Mouse (Mus musculus) intestine, postnatal 0 days (tissue): ENCODE measurements around the gene Fam122a. TPM values are rescaled to one million over a fixed set of nuclear protein-coding genes. Genes with fewer than 3 reads are reported as not detected.

ENCODE experiments used
- ATAC-seq: fragments of 200-750 bp; cut with Nextera tagmentation; 2 replicates; pipeline ENCODE4 v1.8.0; 2017; ENCODE audit warnings: mild to moderate bottlenecking, moderate TSS enrichment, moderate library complexity
- H3K27ac ChIP-seq: fragments of 300-500 bp; sonication (generic); 2 replicates; pipeline ENCODE4 v1.5.1; 2014; ENCODE audit warnings: mild to moderate bottlenecking, low read depth, low read length, moderate library complexity
- H3K27me3 ChIP-seq: fragments of 300-500 bp; sonication (generic); replicated peaks from 2 replicates; pipeline ENCODE4 v1.6.1; 2014; ENCODE audit warnings: low read length, mixed read lengths; ENCODE audit not compliant: control insufficient read depth, insufficient read depth
- H3K36me3 ChIP-seq: fragments of 300-500 bp; sonication (generic); 2 replicates; pipeline ENCODE4 v1.6.1; 2014; ENCODE audit warnings: mild to moderate bottlenecking, moderate library complexity; ENCODE audit not compliant: control insufficient read depth, insufficient read depth
- H3K4me1 ChIP-seq: fragments of 300-500 bp; sonication (generic); replicated peaks from 2 replicates; pipeline ENCODE4 v1.6.1; 2014; ENCODE audit warnings: antibody characterized with exemption, low read length, mixed read lengths; ENCODE audit not compliant: control insufficient read depth, insufficient read depth
- H3K4me2 ChIP-seq: fragments of 300-500 bp; sonication (generic); replicated peaks from 2 replicates; pipeline ENCODE4 v1.6.1; 2014; ENCODE audit warnings: low read depth, mild to moderate bottlenecking, moderate library complexity
- H3K4me3 ChIP-seq: fragments of 300-500 bp; sonication (generic); 2 replicates; pipeline ENCODE4 v1.5.1; 2014; ENCODE audit warnings: low read depth, low read length
- H3K9ac ChIP-seq: fragments of 300-500 bp; sonication (generic); 2 replicates; pipeline ENCODE4 v1.6.1; 2014; ENCODE audit warnings: mild to moderate bottlenecking, low read depth, low read length
- H3K9me3 ChIP-seq: fragments of 300-500 bp; sonication (generic); 2 replicates; pipeline ENCODE4 v1.6.1; 2016; ENCODE audit warnings: mixed run types; ENCODE audit not compliant: control insufficient read depth
- CTCF ChIP-seq: sonication (generic); IDR thresholded peaks from 2 replicates; pipeline ENCODE4 v1.5.1; 2016; ENCODE audit warnings: low read depth, mild to moderate bottlenecking, control low read depth, antibody characterized with exemption, moderate library complexity
- WGBS: fragments of 180-500 bp; shearing (Covaris S2); extraction: QIAGEN DNeasy Blood & Tissue Kit; methylation state at CpG from one replicate; pipeline ENCODE4 v1.1.7; 2014; 5-methylcytosine and 5-hydroxymethylcytosine counted together
- polyA plus RNA-seq: library from polyadenylated mRNA; unstranded; fragments of >200 nt; fragmentation: Nextera tagmentation; extraction: Ambion mirVana; gene quantifications from 2 replicates; pipeline ENCODE4 v1.2.1, GENCODE M21; 2015

The Fam122a gene
- 40.5 and 45.0 TPM in 2 replicates for polyA plus RNA-seq

DNA sequence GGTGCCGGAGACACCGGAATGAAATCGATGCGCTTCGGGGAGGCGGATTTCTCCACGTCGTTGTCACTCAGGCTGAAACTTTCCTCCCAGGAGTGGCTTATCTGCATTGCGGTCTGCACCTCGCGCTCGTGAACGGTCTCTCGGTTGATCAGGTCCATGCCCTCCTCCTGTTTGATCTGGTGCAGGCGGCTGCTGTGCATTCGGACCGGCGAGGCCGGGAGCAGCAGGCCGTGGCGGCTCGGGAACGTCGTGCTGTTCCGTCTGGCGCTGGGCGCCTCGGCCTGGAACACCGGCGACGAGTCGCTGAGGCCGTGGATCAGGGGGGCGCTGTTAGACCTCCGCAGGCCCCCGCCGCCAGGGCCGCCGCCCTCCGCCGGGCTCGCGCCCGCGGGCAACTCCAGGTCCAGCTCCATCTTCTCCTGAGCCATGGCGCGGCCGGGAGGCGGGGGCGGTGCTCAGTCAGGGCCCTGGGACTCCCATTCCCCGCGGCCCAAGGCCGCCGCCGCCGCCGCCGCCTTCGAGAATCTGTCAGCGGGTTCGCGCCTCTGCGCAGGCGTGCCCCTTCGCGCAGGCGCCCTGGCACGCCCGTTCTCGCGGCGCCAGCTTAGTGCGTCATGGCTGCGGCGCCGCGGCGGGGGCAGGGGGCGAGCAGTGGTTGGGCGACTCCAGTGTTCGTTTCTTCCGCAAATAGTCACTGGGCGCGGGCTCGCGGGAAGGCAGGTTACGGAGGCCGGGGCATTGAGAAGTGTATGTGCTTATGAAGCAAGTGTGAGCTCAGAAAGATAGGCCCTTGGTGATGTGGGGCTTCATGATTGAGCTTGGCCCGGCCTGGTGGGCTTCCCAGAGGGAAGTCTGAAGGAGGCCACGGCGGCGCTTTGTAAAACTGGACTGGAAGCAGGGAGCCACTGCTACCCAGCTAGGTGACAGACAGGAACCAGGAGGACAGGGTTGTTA lies at the start of gene Fam122a:
TSS of gene Fam122a (minus strand) at position 428 of the 954 bp plus-strand sequence.
- under 1% methylated on average over 84 of the region's 92 CpGs for WGBS
- H3K4me3 ChIP-seq: peak within 1 kb of the TSS; percentile 83
- peak within 1 kb of the TSS; percentile 74 for H3K4me2 ChIP-seq
- peak within 1 kb of the TSS; percentile 91 for H3K9ac ChIP-seq
- ATAC-seq: peak; percentile 95
- H3K9me3 ChIP-seq: no peaks in the 10 kb centered on the region
- H3K36me3 ChIP-seq: no peaks in the 10 kb centered on the region; the same call in 1 of the 2 replicates
- H3K27ac ChIP-seq: peak within 1 kb of the TSS; percentile 94
- H3K4me1 ChIP-seq: peaks cover 5% of the 10 kb centered on the region; the same call in 1 of the 2 replicates
- peak; percentile 51 for TF ChIP-seq CTCF
- H3K27me3 ChIP-seq: no peaks in the 10 kb centered on the region

DNA sequence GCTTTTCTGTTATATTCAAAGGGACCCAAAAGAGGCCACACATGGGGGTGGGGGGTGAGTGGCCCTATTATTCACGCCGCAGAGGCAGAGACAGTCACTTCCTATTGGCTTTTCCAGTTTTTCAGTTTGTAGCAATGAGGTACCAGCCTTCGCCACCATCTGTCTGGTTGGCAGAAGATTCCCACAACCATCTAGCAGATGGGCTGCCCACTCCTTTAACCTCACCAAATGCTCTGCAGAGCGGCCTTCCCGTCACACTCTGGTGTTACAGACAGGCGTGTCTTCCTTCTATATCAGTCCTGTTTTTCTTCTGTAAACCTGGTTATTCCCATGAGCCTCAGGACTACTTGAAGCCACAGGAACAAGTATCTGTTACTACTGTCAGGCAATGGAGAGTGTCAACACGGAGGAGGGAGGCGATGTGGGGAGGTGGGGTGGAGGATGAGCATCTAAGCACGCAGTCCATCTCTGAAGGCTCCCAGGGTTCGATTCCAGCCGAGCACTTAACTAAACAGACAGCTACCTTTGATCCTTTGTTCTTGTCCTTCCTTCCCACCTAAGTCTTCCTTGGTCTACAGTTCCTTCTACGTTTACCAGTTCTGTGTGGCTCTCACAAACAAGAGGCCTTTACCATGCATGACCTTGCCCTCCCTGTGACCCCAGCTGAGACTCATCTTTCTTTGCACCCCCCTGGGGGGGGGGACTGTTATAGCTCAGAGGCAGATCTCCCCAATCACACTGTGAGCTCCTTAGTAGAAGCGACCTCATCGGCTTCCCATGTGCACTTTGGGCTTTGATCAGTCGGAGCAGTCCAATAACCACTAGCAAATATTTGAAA lies 46.5 kb upstream of the Fam122a start:
- no peak for TF ChIP-seq CTCF
- H3K27me3 ChIP-seq: no peaks in the 10 kb centered on the region
- WGBS: 54% methylated on average over 15 of the region's 15 CpGs
- H3K9me3 ChIP-seq: no peaks in the 10 kb centered on the region
- no peaks in the 10 kb centered on the region for H3K36me3 ChIP-seq
- no peak overlapping the region for H3K4me3 ChIP-seq
- H3K4me2 ChIP-seq: no peak overlapping the region
- peaks cover 21% of the 10 kb centered on the region for H3K4me1 ChIP-seq
- H3K9ac ChIP-seq: no peak overlapping the region
- no peak for ATAC-seq
- H3K27ac ChIP-seq: peak overlapping the region; percentile 4; the same call in 1 of the 2 replicates

DNA sequence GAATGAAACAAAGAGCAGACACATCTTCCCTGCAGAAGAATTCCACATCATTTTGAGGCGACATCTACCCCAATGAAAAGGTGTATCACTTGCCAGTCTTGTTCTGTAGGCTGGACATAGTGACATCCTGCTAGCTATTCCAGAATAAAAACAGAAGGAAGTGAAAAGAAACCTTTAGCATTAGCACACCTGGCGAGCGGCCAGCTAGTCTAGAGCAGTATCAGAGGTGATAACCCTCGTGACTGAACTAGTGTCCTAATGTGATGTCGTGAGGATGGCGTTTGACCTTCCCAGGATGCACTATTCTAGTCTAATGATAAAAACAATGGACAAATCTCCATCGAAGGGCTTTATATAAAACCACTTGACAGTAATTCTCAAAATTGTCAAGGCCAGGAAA lies 44.8 kb upstream of the Fam122a start:
- Histone ChIP-seq H3K27me3 (no peaks in the 10 kb centered on the region), H3K4me1 (peaks cover 25% of the 10 kb centered on the region), H3K36me3 (no peaks in the 10 kb centered on the region), H3K4me3 (no peak overlapping the region), H3K27ac (peak overlapping the region; percentile 46; the same call in 1 of the 2 replicates), H3K4me2 (no peak overlapping the region), H3K9me3 (no peaks in the 10 kb centered on the region), H3K9ac (no peak overlapping the region)
- 35% methylated on average over 7 of the region's 7 CpGs for WGBS
- 0 out of 2 replicates have a peak, but pooled peaks have one; percentile 29 for ATAC-seq
- no peak for TF ChIP-seq CTCF

DNA sequence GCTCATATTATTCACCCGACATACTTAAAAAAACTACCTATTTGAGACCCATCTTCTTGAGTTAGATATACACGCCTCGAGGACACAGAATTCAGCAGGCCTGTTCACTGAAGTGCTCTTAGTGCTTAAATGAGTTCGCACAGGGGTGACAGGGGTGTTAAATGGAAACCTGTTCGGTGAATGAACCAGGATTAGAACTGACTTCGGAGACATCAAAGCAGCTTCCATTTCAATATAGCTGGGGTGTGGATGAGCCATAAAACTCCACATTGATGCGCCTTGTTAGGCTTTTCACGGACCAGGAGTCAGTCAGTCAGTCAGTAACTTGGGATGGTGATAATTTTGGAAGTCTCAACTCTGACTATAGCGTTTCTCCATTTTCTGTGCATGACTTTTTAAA lies 44.0 kb upstream of the Fam122a start:
- H3K36me3 ChIP-seq: no peaks in the 10 kb centered on the region
- H3K9ac ChIP-seq: no peak overlapping the region
- H3K9me3 ChIP-seq: no peaks in the 10 kb centered on the region
- H3K4me2 ChIP-seq: no peak overlapping the region
- H3K4me3 ChIP-seq: no peak overlapping the region
- no peak overlapping the region for H3K27ac ChIP-seq
- peaks cover 21% of the 10 kb centered on the region for H3K4me1 ChIP-seq
- H3K27me3 ChIP-seq: no peaks in the 10 kb centered on the region
- 44% methylated on average over 9 of the region's 9 CpGs for WGBS
- no peak for ATAC-seq
- TF ChIP-seq CTCF: no peak

DNA sequence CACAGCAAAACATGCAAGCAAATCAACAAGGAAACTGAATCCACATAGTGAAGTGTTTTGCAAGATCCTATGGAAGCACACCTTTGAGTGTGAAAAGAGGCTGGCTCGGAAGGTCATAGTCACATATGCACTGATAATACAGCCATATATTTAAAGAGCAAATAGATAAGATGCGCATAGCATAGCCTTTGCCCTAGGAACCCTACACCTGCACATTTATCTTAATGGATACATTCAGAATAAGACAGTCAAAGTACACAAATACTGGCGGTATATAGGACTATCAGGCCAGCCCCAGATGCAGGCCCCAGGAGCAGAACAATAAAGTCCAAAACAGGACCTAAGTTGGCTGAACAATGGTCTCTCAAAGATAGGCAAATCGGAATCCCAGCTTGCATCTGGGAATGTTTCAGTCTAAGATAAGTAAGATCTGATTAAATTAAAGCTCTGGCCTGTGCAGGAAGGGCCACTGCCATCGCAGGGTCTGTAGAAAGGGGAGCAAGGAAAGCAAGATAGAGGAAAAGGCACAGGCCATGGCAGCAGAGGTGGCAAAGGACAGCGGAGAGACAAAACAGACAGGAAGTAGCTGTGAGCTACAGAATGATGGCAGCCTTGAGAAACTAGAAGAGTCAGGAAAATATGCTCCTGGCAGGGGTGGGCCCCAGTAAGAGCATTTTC lies 42.7 kb upstream of the Fam122a start:
- Histone ChIP-seq H3K9me3 (no peaks in the 10 kb centered on the region), H3K27me3 (no peaks in the 10 kb centered on the region), H3K4me3 (no peak overlapping the region), H3K9ac (no peak overlapping the region), H3K4me1 (peaks cover 24% of the 10 kb centered on the region), H3K27ac (peak overlapping the region; percentile 70), H3K36me3 (no peaks in the 10 kb centered on the region), H3K4me2 (no peak overlapping the region; the same call in 1 of the 2 replicates)
- ATAC-seq: peak; percentile 67
- no peak for TF ChIP-seq CTCF
- WGBS: 43% methylated on average over 6 of the region's 6 CpGs

DNA sequence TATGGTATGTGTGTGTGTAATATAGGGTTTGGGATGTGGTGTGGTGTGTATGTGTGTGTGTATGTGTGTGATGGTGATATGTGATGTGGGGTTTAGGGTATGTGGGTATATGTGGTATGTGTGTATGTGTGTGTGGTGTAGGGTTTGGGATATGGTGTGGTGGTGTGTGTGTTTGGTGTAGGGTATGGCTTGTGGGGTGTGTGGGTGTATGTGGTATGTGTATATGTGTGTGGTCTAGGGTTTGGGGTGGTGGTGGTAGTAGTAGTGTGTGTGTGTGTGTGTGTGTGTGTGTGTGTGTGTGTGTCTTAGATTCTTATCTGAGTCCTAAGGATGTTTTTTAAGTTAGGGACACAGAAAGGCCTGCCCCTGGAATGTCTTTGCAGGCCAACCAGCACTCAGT lies 41.2 kb upstream of the Fam122a start:
- no peaks in the 10 kb centered on the region for H3K36me3 ChIP-seq
- H3K4me2 ChIP-seq: no peak overlapping the region
- H3K27me3 ChIP-seq: no peaks in the 10 kb centered on the region
- H3K9me3 ChIP-seq: no peaks in the 10 kb centered on the region
- no peak overlapping the region for H3K4me3 ChIP-seq
- no peak overlapping the region for H3K27ac ChIP-seq
- no peak for TF ChIP-seq CTCF
- peaks cover 22% of the 10 kb centered on the region for H3K4me1 ChIP-seq
- no peak for ATAC-seq
- H3K9ac ChIP-seq: no peak overlapping the region
